Mouse (Mus musculus): ENCODE measurements around the gene Fggy.

Fggy gene

GRCm38 (mm10) chr4:95906141-95906540, 348.8 kb downstream of the Fggy start:
- no peak for DNase-seq (ENCODE audit: low spot score)

GRCm38 (mm10) chr4:95909689-95910654, 352.7 kb downstream of the Fggy start:
- no peak for DNase-seq (ENCODE audit: low spot score)

GRCm38 (mm10) chr4:95913026-95913425, 355.7 kb downstream of the Fggy start:
- no peak for DNase-seq (ENCODE audit: low spot score)

GRCm38 (mm10) chr4:95915628-95916579, 358.6 kb downstream of the Fggy start:
- no peak for DNase-seq (ENCODE audit: low spot score)

GRCm38 (mm10) chr4:95917703-95918102, 360.4 kb downstream of the Fggy start:
- DNase-seq (ENCODE audit: low spot score), result no peak

GRCm38 (mm10) chr4:95920448-95920847, 363.1 kb downstream of the Fggy start:
- DNase-seq (ENCODE audit: low spot score), result no peak

- DNase-seq (ENCODE audit: low spot score), result peak; percentile 12
These were observed 367.2 kb downstream of the Fggy start for GRCm38 (mm10) chr4:95924210-95925184.

- DNase-seq (ENCODE audit: low spot score), result no peak
These were observed 371.5 kb downstream of the Fggy start for GRCm38 (mm10) chr4:95928846-95929245.

GRCm38 (mm10) chr4:95929936-95930335, 372.6 kb downstream of the Fggy start:
- DNase-seq (ENCODE audit: low spot score), result no peak

- DNase-seq (ENCODE audit: low spot score), result no peak
These were observed 374.0 kb downstream of the Fggy start for GRCm38 (mm10) chr4:95931331-95931730.

GRCm38 (mm10) chr4:95933801-95934356, 376.6 kb downstream of the Fggy start:
- DNase-seq (ENCODE audit: low spot score), result no peak

- no peak for DNase-seq (ENCODE audit: low spot score)
These were observed 377.2 kb downstream of the Fggy start for GRCm38 (mm10) chr4:95934384-95935035.

GRCm38 (mm10) chr4:95938701-95939100, 381.4 kb downstream of the Fggy start:
- no peak for DNase-seq (ENCODE audit: low spot score)

- DNase-seq (ENCODE audit: low spot score), result no peak
These were observed 390.6 kb downstream of the Fggy start for GRCm38 (mm10) chr4:95947896-95948295.

GRCm38 (mm10) chr4:95953328-95953727, 396.0 kb downstream of the Fggy start:
- DNase-seq (ENCODE audit: low spot score), result no peak

- peak; percentile 68 for DNase-seq (ENCODE audit: low spot score)
These were observed 409.8 kb downstream of the Fggy start, which contains the start of gene Hook1 for GRCm38 (mm10) chr4:95966928-95967724. TSS of gene Hook1 (plus strand) at chr4:95967240.
